Mouse (Mus musculus) cerebellum, adult 2 months (tissue): Measurements from ENCODE around the gene Fzd9.

ENCODE experiments used
- CTCF ChIP-seq: fragments of 200-500 bp; IDR thresholded peaks from 2 replicates; pipeline ENCODE4 v1.5.1; 2011; ENCODE audit warnings: low read depth, mild to moderate bottlenecking, control low read depth, low read length, moderate library complexity, borderline replicate concordance; ENCODE audit not compliant: insufficient read depth
- POLR2A ChIP-seq: fragments of 200-500 bp; IDR thresholded peaks from 2 replicates; pipeline ENCODE4 v1.6.1; 2011; ENCODE audit warnings: low read length, control low read depth, borderline replicate concordance; ENCODE audit not compliant: insufficient read depth

DNA sequence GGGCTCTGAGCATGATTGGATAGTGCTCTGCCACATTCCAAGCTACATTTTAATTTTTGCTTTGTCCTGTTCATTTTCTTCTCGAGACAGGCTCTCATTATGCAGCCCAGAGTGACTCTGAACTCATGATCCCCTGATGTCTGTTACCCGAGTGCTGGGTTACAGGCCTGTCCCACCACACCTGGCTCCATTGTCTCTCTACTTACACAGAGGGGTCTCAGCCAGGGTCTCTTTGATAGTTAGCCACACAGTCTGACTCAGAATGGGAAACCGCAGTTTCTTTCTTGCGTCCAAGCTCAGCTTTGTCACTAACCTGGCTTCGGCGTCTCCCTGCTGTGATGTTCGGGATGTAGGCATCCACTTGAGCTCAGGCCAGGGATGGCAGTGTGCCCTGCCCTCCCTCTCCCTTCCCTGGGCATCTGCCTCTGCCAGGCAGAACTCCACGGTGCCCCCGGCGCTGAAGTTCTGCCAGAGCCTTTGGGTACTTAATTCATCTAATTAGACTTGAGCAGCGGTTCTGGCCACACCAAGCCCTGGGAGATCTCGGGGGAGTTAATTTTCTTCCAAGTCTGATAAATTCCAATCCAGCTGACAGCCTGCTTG is 20.6 kb upstream of the Fzd9 start:
- TF ChIP-seq CTCF (no peak), POLR2A (no peak)
